Mouse (Mus musculus): ENCODE results near the gene Gm20388. TPM values are rescaled to one million over a fixed set of nuclear protein-coding genes. Genes with fewer than 3 reads are reported as not detected.

Gm20388 gene
- polyA plus RNA-seq, 1 experiment from 2014 or later: not detected

- no peak for DNase-seq (ENCODE audit: low spot score)
Observed at GRCm38 (mm10) chr8:121192451-121192850, 1281.8 kb downstream of the Gm20388 start.

DNA sequence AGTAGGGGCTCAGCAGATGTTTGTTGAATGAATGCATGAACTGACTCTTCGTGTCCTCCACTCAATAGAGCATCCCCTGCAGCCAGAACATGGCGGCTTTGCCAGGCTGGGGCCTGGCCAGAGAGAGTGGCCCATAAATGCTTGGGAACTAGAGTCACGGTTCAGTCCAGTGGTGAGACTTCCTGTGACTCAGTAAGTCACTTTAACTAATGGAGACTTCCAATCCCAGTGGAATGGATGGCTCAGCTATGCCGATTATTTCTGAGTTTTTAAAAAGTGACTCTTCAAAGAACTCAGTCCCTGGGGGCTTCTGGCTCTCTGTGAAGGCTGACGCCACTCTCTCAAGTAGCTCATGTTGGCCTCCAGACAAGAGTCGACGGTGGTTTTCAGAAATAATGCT is 1285.3 kb downstream of the Gm20388 start:
- Histone ChIP-seq H3K4me3 (replicated peaks; ENCODE audit: low read length) (no peak overlapping the region), H3K4me2 (replicated peaks) (no peak overlapping the region), H3K27ac (no peak overlapping the region), H3K36me3 (replicated peaks; ENCODE audit: control insufficient read depth, insufficient read depth) (no peaks in the 10 kb centered on the region), H3K4me1 (replicated peaks; ENCODE audit: control insufficient read depth, insufficient read depth, low read length) (no peaks in the 10 kb centered on the region), H3K9ac (no peak overlapping the region), H3K9me3 (ENCODE audit: control insufficient read depth, low read length) (no peaks in the 10 kb centered on the region), H3K27me3 (ENCODE audit: control insufficient read depth, insufficient read depth, low read length) (no peaks in the 10 kb centered on the region; the same call in 1 of the 2 replicates)
- ATAC-seq (ENCODE audit: low FRiP score): no peak
- DNase-seq (ENCODE audit: low spot score): no peak
- WGBS: 80% methylated on average over 7 of the region's 7 CpGs

More at GRCm38 (mm10) chr8:121192451-121192850, 1281.8 kb downstream of the Gm20388 start:
- H3K9ac ChIP-seq: no peak overlapping the region
- H3K36me3 ChIP-seq (replicated peaks; ENCODE audit: control insufficient read depth, insufficient read depth): no peaks in the 10 kb centered on the region
- 68% methylated on average over 8 of the region's 8 CpGs for WGBS
- H3K27ac ChIP-seq: no peak overlapping the region
- no peak overlapping the region for H3K4me3 ChIP-seq (replicated peaks; ENCODE audit: low read length)
- ATAC-seq (ENCODE audit: low FRiP score): no peak
- H3K9me3 ChIP-seq (ENCODE audit: control insufficient read depth, low read length): no peaks in the 10 kb centered on the region
- no peaks in the 10 kb centered on the region; the same call in 1 of the 2 replicates for H3K27me3 ChIP-seq (ENCODE audit: control insufficient read depth, insufficient read depth, low read length)
- H3K4me2 ChIP-seq (replicated peaks): no peak overlapping the region
- H3K4me1 ChIP-seq (replicated peaks; ENCODE audit: control insufficient read depth, insufficient read depth, low read length): no peaks in the 10 kb centered on the region

DNA sequence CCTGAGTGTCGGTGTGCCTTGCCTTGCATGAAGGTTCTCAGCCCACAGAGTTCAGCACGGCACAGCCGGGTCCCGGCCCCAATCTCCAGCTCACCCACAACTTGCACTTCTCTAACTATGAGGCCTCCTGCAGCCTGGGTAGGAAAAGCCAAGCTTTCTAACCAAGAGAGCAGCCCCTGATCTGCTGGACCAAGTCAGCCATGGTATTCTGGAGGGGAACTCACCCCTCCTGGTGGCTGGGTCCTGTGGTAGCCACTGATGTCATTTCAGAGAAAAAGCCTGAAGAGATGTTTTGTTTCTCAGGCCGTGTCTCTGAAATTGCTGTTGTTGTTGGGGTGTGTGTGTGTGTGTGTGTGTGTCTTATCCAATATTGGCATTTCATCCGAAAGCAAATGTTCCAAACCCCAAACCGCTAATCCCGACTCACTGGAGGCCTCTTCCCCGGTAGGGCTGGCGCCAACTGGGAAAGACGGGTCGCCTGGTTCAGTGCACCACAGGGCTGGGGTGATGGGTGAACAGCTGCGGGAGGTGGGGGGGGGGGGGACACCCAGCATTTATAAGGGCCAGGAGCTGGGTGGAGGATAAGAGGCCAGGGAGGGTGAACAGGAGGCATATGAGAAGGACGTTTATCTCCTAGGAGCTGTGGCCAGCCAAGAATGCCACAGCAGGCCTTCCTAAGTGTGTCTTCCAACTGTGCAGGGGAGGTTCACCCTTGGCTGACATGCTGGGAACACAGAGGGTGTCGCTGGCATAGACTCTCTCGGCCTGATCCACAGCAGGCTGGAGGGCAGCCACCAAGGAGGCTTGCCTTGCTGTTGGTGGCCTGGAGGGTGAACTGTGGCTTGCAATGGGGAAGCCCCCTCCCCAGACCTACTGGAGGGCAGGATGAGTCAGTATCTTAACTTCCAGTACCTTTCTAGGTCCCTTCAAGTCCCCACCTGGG is 1286.4 kb downstream of the Gm20388 start:
- ATAC-seq (ENCODE audit: low FRiP score): no peak

GRCm38 (mm10) chr8:121200069-121200468 is 1289.4 kb downstream of the Gm20388 start:
- H3K4me3 ChIP-seq (replicated peaks; ENCODE audit: low read length): no peak overlapping the region
- DNase-seq (ENCODE audit: low spot score) (no peak), ATAC-seq (ENCODE audit: low FRiP score) (no peak)
- H3K9me3 ChIP-seq (ENCODE audit: control insufficient read depth, low read length): no peaks in the 10 kb centered on the region
- H3K27ac ChIP-seq: no peak overlapping the region
- H3K9ac ChIP-seq: no peak overlapping the region
- H3K36me3 ChIP-seq (replicated peaks; ENCODE audit: control insufficient read depth, insufficient read depth): no peaks in the 10 kb centered on the region
- H3K4me1 ChIP-seq (replicated peaks; ENCODE audit: control insufficient read depth, insufficient read depth, low read length): no peaks in the 10 kb centered on the region
- H3K27me3 ChIP-seq (ENCODE audit: control insufficient read depth, insufficient read depth, low read length): no peaks in the 10 kb centered on the region
- 64% methylated on average over 12 of the region's 12 CpGs for WGBS
- no peak overlapping the region for H3K4me2 ChIP-seq (replicated peaks)

More for the DNA sequence above, 1286.4 kb downstream of the Gm20388 start:
- no peak overlapping the region for H3K4me3 ChIP-seq (replicated peaks; ENCODE audit: low read length)
- H3K36me3 ChIP-seq (replicated peaks; ENCODE audit: control insufficient read depth, insufficient read depth): no peaks in the 10 kb centered on the region
- H3K27ac ChIP-seq: no peak overlapping the region
- no peaks in the 10 kb centered on the region for H3K27me3 ChIP-seq (ENCODE audit: control insufficient read depth, insufficient read depth, low read length)
- no peaks in the 10 kb centered on the region for H3K4me1 ChIP-seq (replicated peaks; ENCODE audit: control insufficient read depth, insufficient read depth, low read length)
- DNase-seq (ENCODE audit: low spot score): no peak
- WGBS: 82% methylated on average over 16 of the region's 16 CpGs
- no peaks in the 10 kb centered on the region for H3K9me3 ChIP-seq (ENCODE audit: control insufficient read depth, low read length)
- no peak overlapping the region for H3K4me2 ChIP-seq (replicated peaks)
- no peak overlapping the region for H3K9ac ChIP-seq

DNA sequence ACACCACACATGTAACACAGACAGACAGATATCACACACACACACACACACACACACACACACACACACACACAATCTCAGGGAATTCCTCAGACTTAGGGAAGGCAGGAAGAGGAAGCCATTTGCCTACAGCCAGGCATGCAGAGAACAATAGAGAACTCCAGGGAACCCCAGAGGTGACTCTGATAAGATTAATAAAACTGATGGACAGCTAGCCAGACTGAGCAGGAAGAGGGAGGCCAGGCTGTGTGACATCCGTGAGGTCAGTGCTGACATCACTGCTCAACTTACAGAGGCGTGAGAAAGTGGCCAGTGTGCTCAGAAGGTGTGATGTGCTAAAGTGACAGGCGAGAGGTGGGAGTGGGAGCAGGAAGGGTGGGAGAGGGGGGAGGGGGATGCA is 1290.3 kb downstream of the Gm20388 start:
- H3K4me2 ChIP-seq (replicated peaks): no peak overlapping the region
- no peaks in the 10 kb centered on the region for H3K36me3 ChIP-seq (replicated peaks; ENCODE audit: control insufficient read depth, insufficient read depth)
- no peak for DNase-seq (ENCODE audit: low spot score)
- H3K27me3 ChIP-seq (ENCODE audit: control insufficient read depth, insufficient read depth, low read length): no peaks in the 10 kb centered on the region
- H3K27ac ChIP-seq: no peak overlapping the region
- no peak overlapping the region for H3K9ac ChIP-seq
- H3K4me1 ChIP-seq (replicated peaks; ENCODE audit: control insufficient read depth, insufficient read depth, low read length): no peaks in the 10 kb centered on the region
- H3K4me3 ChIP-seq (replicated peaks; ENCODE audit: low read length): no peak overlapping the region
- 59% methylated on average over 3 of the region's 3 CpGs for WGBS
- ATAC-seq (ENCODE audit: low FRiP score): no peak
- no peaks in the 10 kb centered on the region for H3K9me3 ChIP-seq (ENCODE audit: control insufficient read depth, low read length)

DNA sequence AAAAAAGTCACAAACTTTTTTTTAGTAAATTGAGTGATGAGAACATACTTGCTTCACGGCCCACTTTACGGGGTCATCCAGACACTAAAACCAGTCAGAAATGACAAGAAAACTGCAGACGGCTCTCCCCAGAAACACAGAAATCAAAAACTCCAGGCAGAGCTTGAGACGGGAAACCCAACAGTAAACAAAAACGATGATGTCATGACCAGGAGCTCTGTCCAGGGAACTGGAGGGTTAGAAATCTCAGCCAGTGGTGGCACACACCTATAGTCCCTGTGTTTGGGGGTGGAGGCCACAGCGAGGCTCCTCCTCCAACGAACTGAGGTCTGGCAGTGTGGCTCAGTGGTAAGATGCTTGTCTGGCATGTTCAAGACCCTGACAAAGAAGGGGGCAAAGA is 1291.0 kb downstream of the Gm20388 start:
- no peak overlapping the region for H3K4me3 ChIP-seq (replicated peaks; ENCODE audit: low read length)
- no peaks in the 10 kb centered on the region for H3K4me1 ChIP-seq (replicated peaks; ENCODE audit: control insufficient read depth, insufficient read depth, low read length)
- no peak for ATAC-seq (ENCODE audit: low FRiP score)
- no peaks in the 10 kb centered on the region for H3K27me3 ChIP-seq (ENCODE audit: control insufficient read depth, insufficient read depth, low read length)
- no peaks in the 10 kb centered on the region for H3K36me3 ChIP-seq (replicated peaks; ENCODE audit: control insufficient read depth, insufficient read depth)
- no peak overlapping the region for H3K27ac ChIP-seq
- DNase-seq (ENCODE audit: low spot score): no peak
- WGBS: 87% methylated on average over 7 of the region's 7 CpGs
- no peak overlapping the region for H3K4me2 ChIP-seq (replicated peaks)
- H3K9me3 ChIP-seq (ENCODE audit: control insufficient read depth, low read length): no peaks in the 10 kb centered on the region
- no peak overlapping the region for H3K9ac ChIP-seq

- no peak overlapping the region for H3K27ac ChIP-seq
- no peaks in the 10 kb centered on the region for H3K9me3 ChIP-seq (ENCODE audit: control insufficient read depth, low read length)
- no peak overlapping the region for H3K4me3 ChIP-seq (replicated peaks; ENCODE audit: low read length)
- no peaks in the 10 kb centered on the region for H3K36me3 ChIP-seq (replicated peaks; ENCODE audit: control insufficient read depth, insufficient read depth)
- H3K9ac ChIP-seq: no peak overlapping the region
- DNase-seq (ENCODE audit: low spot score) (no peak), ATAC-seq (ENCODE audit: low FRiP score) (no peak)
- WGBS: 63% methylated on average over 19 of the region's 19 CpGs
- no peak overlapping the region for H3K4me2 ChIP-seq (replicated peaks)
- H3K27me3 ChIP-seq (ENCODE audit: control insufficient read depth, insufficient read depth, low read length): no peaks in the 10 kb centered on the region
- no peaks in the 10 kb centered on the region for H3K4me1 ChIP-seq (replicated peaks; ENCODE audit: control insufficient read depth, insufficient read depth, low read length)
Observed at GRCm38 (mm10) chr8:121203612-121204376, 1293.2 kb downstream of the Gm20388 start.

- H3K27me3 ChIP-seq (ENCODE audit: control insufficient read depth, insufficient read depth, low read length): no peaks in the 10 kb centered on the region
- no peak overlapping the region for H3K4me2 ChIP-seq (replicated peaks)
- no peaks in the 10 kb centered on the region for H3K9me3 ChIP-seq (ENCODE audit: control insufficient read depth, low read length)
- no peak overlapping the region for H3K9ac ChIP-seq
- H3K27ac ChIP-seq: no peak overlapping the region
- no peak overlapping the region for H3K4me3 ChIP-seq (replicated peaks; ENCODE audit: low read length)
- H3K36me3 ChIP-seq (replicated peaks; ENCODE audit: control insufficient read depth, insufficient read depth): no peaks in the 10 kb centered on the region
- 90% methylated on average over 2 of the region's 2 CpGs for WGBS
- ATAC-seq (ENCODE audit: low FRiP score) (no peak), DNase-seq (ENCODE audit: low spot score) (no peak)
- no peaks in the 10 kb centered on the region for H3K4me1 ChIP-seq (replicated peaks; ENCODE audit: control insufficient read depth, insufficient read depth, low read length)
Observed at GRCm38 (mm10) chr8:121207171-121207570, 1296.5 kb downstream of the Gm20388 start.

DNA sequence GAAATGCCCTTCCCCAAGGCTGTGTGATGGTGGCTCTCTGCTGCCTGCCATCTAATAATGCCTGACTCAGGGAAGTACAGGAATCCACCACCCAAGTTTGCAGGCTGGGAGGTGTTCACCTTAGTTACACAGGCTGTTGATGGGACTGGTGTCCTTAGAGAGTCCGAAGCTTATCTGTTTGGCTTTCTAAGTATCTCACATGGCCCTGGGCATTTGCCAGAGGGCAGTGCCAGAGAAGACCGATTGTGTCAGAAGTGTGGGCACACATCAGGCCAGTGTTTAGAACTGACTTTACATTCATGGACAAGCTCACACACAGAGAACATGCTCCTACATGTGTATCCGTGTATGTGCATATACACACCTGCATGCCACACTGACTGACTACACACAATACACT is 1300.0 kb downstream of the Gm20388 start:
- H3K27ac ChIP-seq: no peak overlapping the region
- H3K36me3 ChIP-seq (replicated peaks; ENCODE audit: control insufficient read depth, insufficient read depth): no peaks in the 10 kb centered on the region
- H3K9ac ChIP-seq: no peak overlapping the region
- no peak for ATAC-seq (ENCODE audit: low FRiP score)
- H3K4me3 ChIP-seq (replicated peaks; ENCODE audit: low read length): no peak overlapping the region
- WGBS: 95% methylated on average over 3 of the region's 3 CpGs
- H3K27me3 ChIP-seq (ENCODE audit: control insufficient read depth, insufficient read depth, low read length): no peaks in the 10 kb centered on the region
- H3K4me2 ChIP-seq (replicated peaks): no peak overlapping the region
- no peak for DNase-seq (ENCODE audit: low spot score)
- H3K4me1 ChIP-seq (replicated peaks; ENCODE audit: control insufficient read depth, insufficient read depth, low read length): no peaks in the 10 kb centered on the region
- H3K9me3 ChIP-seq (ENCODE audit: control insufficient read depth, low read length): no peaks in the 10 kb centered on the region
